Mouse (Mus musculus) lung, embryonic 14.5 days (tissue): ENCODE data around the gene Gxylt2. TPM values are rescaled to one million over a fixed set of nuclear protein-coding genes. Genes with fewer than 3 reads are reported as not detected.

ENCODE experiments used
- ATAC-seq: fragments of 200-750 bp; cut with Nextera tagmentation; 2 replicates; pipeline ENCODE4 v1.8.0; 2017; ENCODE audit warnings: mild to moderate bottlenecking, moderate TSS enrichment, moderate library complexity; ENCODE audit not compliant: insufficient read depth
- DNase-seq: peaks from one replicate; pipeline ENCODE4 v3.0.0-alpha.2; 2015
- H3K27ac ChIP-seq: fragments of 300-500 bp; sonication (generic); 2 replicates; pipeline ENCODE4 v1.5.1; 2014; ENCODE audit warnings: low read depth, mild to moderate bottlenecking, moderate library complexity
- H3K27me3 ChIP-seq: fragments of 300-500 bp; sonication (generic); 2 replicates; pipeline ENCODE4 v1.6.1; 2014; ENCODE audit warnings: low read length, control low read depth; ENCODE audit not compliant: insufficient read depth
- H3K36me3 ChIP-seq: fragments of 300-500 bp; sonication (generic); 2 replicates; pipeline ENCODE4 v1.6.1; 2014; ENCODE audit warnings: control low read depth; ENCODE audit not compliant: insufficient read depth
- H3K4me1 ChIP-seq: fragments of 300-500 bp; sonication (generic); 2 replicates; pipeline ENCODE4 v1.6.1; 2014; ENCODE audit warnings: antibody characterized with exemption, control low read depth; ENCODE audit not compliant: insufficient read depth
- H3K4me2 ChIP-seq: fragments of 300-500 bp; sonication (generic); 2 replicates; pipeline ENCODE4 v1.6.1; 2014; ENCODE audit warnings: mild to moderate bottlenecking
- H3K4me3 ChIP-seq: fragments of 300-500 bp; sonication (generic); 2 replicates; pipeline ENCODE4 v1.5.1; 2014; ENCODE audit warnings: low read depth, low read length
- H3K9ac ChIP-seq: fragments of 300-500 bp; sonication (generic); 2 replicates; pipeline ENCODE4 v1.6.1; 2014
- H3K9me3 ChIP-seq: fragments of 300-500 bp; sonication (generic); 2 replicates; pipeline ENCODE4 v1.6.1; 2016; ENCODE audit warnings: low read depth, low read length, control low read depth
- CTCF ChIP-seq: IDR thresholded peaks from 2 replicates; pipeline ENCODE4 v1.5.1; 2016; ENCODE audit warnings: antibody characterized with exemption, low read depth
- WGBS: fragments of 180-500 bp; shearing (Covaris S2); extraction: QIAGEN DNeasy Blood & Tissue Kit; methylation state at CpG from one replicate; pipeline ENCODE4 v1.1.7; 2014; 5-methylcytosine and 5-hydroxymethylcytosine counted together
- polyA plus RNA-seq: library from polyadenylated mRNA; unstranded; fragments of >200 nt; fragmentation: Nextera tagmentation; extraction: Ambion mirVana; gene quantifications from 2 replicates; pipeline ENCODE4 v1.2.1, GENCODE M21; 2014

Gxylt2 gene
- polyA plus RNA-seq, 1 experiment from 2014 or later = 6.0 TPM

GRCm38 (mm10) chr6:100671401-100671800 is 33.1 kb upstream of the Gxylt2 start:
- ATAC-seq = no peak
- no peak for DNase-seq
- no peak overlapping the region for H3K9ac ChIP-seq

GRCm38 (mm10) chr6:100674974-100675373 is 29.6 kb upstream of the Gxylt2 start:
- no peak overlapping the region for H3K27ac ChIP-seq
- DNase-seq = peak; percentile 76
- H3K9me3 ChIP-seq = no peaks in the 10 kb centered on the region
- ATAC-seq = no peak
- H3K4me3 ChIP-seq = no peak overlapping the region
- no peaks in the 10 kb centered on the region for H3K36me3 ChIP-seq
- H3K27me3 ChIP-seq = no peaks in the 10 kb centered on the region
- TF ChIP-seq CTCF = peak; percentile 71
- no peak overlapping the region for H3K9ac ChIP-seq
- WGBS = 12% methylated on average over 6 of the region's 6 CpGs
- no peaks in the 10 kb centered on the region for H3K4me1 ChIP-seq
- H3K4me2 ChIP-seq = no peak overlapping the region

More at GRCm38 (mm10) chr6:100671401-100671800, 33.1 kb upstream of the Gxylt2 start:
- Histone ChIP-seq H3K9me3 (no peaks in the 10 kb centered on the region), H3K36me3 (no peaks in the 10 kb centered on the region), H3K27ac (no peak overlapping the region), H3K4me3 (peak overlapping the region; percentile 83), H3K4me2 (peak overlapping the region; percentile 96), H3K27me3 (no peaks in the 10 kb centered on the region), H3K4me1 (no peaks in the 10 kb centered on the region)
- TF ChIP-seq CTCF = no peak
- 7% methylated on average over 7 of the region's 7 CpGs for WGBS

DNA sequence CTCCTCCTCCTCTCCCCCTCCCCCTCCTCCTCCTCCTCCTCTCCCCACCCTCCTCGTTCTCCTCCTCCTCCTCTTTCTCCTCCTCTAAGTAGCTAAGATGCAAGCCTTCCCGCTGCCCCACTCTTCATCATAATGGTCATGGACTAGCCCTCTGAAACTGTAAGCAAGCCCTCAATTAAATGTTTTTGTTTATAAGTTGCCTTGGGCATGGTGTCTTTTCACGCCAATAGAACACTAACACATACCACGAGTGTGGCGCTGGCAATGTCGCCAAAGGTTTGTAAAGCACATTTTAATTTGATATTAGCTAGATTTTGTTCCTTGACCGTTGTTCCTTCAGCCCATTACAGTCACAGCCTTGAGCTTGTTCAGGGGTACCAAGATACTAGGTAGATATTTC is 28.1 kb upstream of the Gxylt2 start:
- Histone ChIP-seq H3K27ac (no peak overlapping the region), H3K27me3 (no peaks in the 10 kb centered on the region), H3K4me2 (no peak overlapping the region), H3K4me3 (no peak overlapping the region), H3K4me1 (no peaks in the 10 kb centered on the region), H3K9ac (no peak overlapping the region), H3K9me3 (no peaks in the 10 kb centered on the region), H3K36me3 (no peaks in the 10 kb centered on the region)
- WGBS = 89% methylated on average over 7 of the region's 7 CpGs
- TF ChIP-seq CTCF = no peak
- ATAC-seq = no peak
- DNase-seq = no peak

- Histone ChIP-seq H3K27ac (no peak overlapping the region), H3K9ac (no peak overlapping the region), H3K36me3 (no peaks in the 10 kb centered on the region), H3K4me1 (no peaks in the 10 kb centered on the region), H3K27me3 (no peaks in the 10 kb centered on the region), H3K4me3 (no peak overlapping the region), H3K4me2 (no peak overlapping the region), H3K9me3 (no peaks in the 10 kb centered on the region)
- WGBS = 79% methylated on average over 2 of the region's 2 CpGs
- no peak for ATAC-seq
- TF ChIP-seq CTCF = no peak
- DNase-seq = no peak
Measured at GRCm38 (mm10) chr6:100678636-100679035, 25.9 kb upstream of the Gxylt2 start.

GRCm38 (mm10) chr6:100686341-100686740 is 18.2 kb upstream of the Gxylt2 start:
- Histone ChIP-seq H3K4me2 (no peak overlapping the region), H3K9me3 (no peaks in the 10 kb centered on the region), H3K4me3 (no peak overlapping the region), H3K4me1 (no peaks in the 10 kb centered on the region), H3K9ac (no peak overlapping the region), H3K27ac (no peak overlapping the region), H3K27me3 (no peaks in the 10 kb centered on the region), H3K36me3 (no peaks in the 10 kb centered on the region)
- DNase-seq (no peak), ATAC-seq (no peak)
- TF ChIP-seq CTCF = no peak
- WGBS = 80% methylated on average over 2 of the region's 2 CpGs

DNA sequence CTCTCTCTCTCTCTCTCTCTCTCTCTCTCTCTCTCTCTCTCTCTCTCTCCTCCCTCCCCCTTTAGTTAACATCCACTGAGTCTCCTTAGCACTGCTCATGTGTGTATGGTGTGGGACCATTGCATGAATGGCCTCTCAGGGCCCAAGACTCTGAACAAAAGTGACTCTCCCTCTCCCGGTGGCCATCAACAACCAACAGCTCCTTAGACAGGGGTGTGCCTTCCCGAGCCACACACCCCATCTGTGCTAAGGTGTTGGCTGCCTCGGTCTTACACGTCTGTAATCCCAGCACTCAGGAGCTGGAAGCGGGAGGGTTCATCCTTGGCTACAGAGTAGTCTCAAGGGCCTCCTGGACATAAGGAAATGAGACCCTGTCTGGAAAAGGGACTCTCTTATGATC is 4.5 kb upstream of the Gxylt2 start:
- no peak overlapping the region for H3K4me3 ChIP-seq
- peaks cover under 1% of the 10 kb centered on the region; the same call in 1 of the 2 replicates for H3K27me3 ChIP-seq
- H3K36me3 ChIP-seq = no peaks in the 10 kb centered on the region
- H3K4me1 ChIP-seq = no peaks in the 10 kb centered on the region; the same call in 1 of the 2 replicates
- H3K4me2 ChIP-seq = no peak overlapping the region
- 80% methylated on average over 5 of the region's 5 CpGs for WGBS
- DNase-seq = no peak
- no peak overlapping the region for H3K27ac ChIP-seq
- ATAC-seq = no peak
- H3K9ac ChIP-seq = no peak overlapping the region
- no peaks in the 10 kb centered on the region for H3K9me3 ChIP-seq
- TF ChIP-seq CTCF = no peak

- DNase-seq (no peak), ATAC-seq (no peak)
- Histone ChIP-seq H3K4me2 (no peak overlapping the region), H3K27me3 (peaks cover 8% of the 10 kb centered on the region), H3K4me3 (no peak overlapping the region), H3K36me3 (no peaks in the 10 kb centered on the region), H3K9me3 (no peaks in the 10 kb centered on the region), H3K4me1 (no peaks in the 10 kb centered on the region; the same call in 1 of the 2 replicates), H3K27ac (no peak overlapping the region), H3K9ac (no peak overlapping the region)
- TF ChIP-seq CTCF = no peak
- WGBS = 76% methylated on average over 5 of the region's 5 CpGs
Measured at GRCm38 (mm10) chr6:100700774-100701173, 3.8 kb upstream of the Gxylt2 start.

DNA sequence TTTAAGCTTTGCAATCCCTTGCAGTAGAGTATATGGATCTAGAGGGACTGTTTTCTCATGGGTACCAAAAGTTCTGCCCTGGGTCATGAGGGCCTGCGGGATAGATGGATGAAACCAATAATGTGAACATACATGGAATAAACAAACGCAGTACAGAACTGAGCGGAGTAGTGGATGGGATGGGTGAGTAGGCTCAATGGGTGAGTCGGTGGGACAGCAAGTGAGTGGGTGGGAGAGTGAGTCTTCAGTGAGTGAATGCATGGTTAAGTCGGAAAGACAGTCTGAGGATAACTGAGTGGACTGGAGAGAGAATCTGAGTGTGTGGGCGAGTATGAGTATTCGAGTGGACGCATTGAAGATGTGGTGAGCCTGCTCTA is 349 bp upstream of the Gxylt2 start:
- no peak for TF ChIP-seq CTCF
- Histone ChIP-seq H3K9me3 (no peaks in the 10 kb centered on the region), H3K27ac (no peak overlapping the region), H3K4me3 (peak overlapping the region; percentile 46), H3K4me2 (peak overlapping the region; percentile 70), H3K27me3 (peaks cover 14% of the 10 kb centered on the region), H3K4me1 (no peaks in the 10 kb centered on the region; the same call in 1 of the 2 replicates), H3K9ac (0 out of 2 replicates have a peak overlapping the region, but pooled peaks have one; percentile 43), H3K36me3 (no peaks in the 10 kb centered on the region)
- DNase-seq (no peak), ATAC-seq (peak; percentile 3; the same call in 1 of the 2 replicates)
- WGBS = 28% methylated on average over 8 of the region's 8 CpGs
